Mouse (Mus musculus) testis, adult 2 months (tissue): ENCODE measurements around the gene Stpg3. TPM values are rescaled to one million over a fixed set of nuclear protein-coding genes. Genes with fewer than 3 reads are reported as not detected.

ENCODE experiments used
- H3K27ac ChIP-seq: fragments of 200-500 bp; 2 replicates; pipeline ENCODE4 v1.5.1; 2012; ENCODE audit warnings: low read depth, low read length; ENCODE audit not compliant: control insufficient read depth, insufficient read depth
- H3K27me3 ChIP-seq: fragments of 200-500 bp; 2 replicates; pipeline ENCODE4 v1.6.1; 2012; ENCODE audit warnings: mild to moderate bottlenecking, low read length, moderate library complexity; ENCODE audit not compliant: control insufficient read depth, insufficient read depth
- H3K36me3 ChIP-seq: fragments of 200-500 bp; 2 replicates; pipeline ENCODE4 v1.6.1; 2012; ENCODE audit warnings: mild to moderate bottlenecking, low read length; ENCODE audit not compliant: control insufficient read depth, insufficient read depth
- H3K4me1 ChIP-seq: fragments of 200-500 bp; 2 replicates; pipeline ENCODE4 v1.6.1; 2012; ENCODE audit warnings: low read length; ENCODE audit not compliant: control insufficient read depth, insufficient read depth
- H3K4me3 ChIP-seq: fragments of 200-500 bp; 2 replicates; pipeline ENCODE4 v1.5.1; 2012; ENCODE audit warnings: low read depth, mild to moderate bottlenecking, low read length, moderate library complexity, mixed read lengths; ENCODE audit not compliant: control insufficient read depth
- CTCF ChIP-seq: fragments of 200-500 bp; IDR thresholded peaks from 2 replicates; pipeline ENCODE4 v1.5.1; 2012; ENCODE audit warnings: low read depth, mild to moderate bottlenecking, inconsistent platforms, low read length, moderate library complexity; ENCODE audit not compliant: control insufficient read depth, insufficient read depth, insufficient replicate concordance
- POLR2A ChIP-seq: fragments of 200-500 bp; IDR thresholded peaks from 2 replicates; pipeline ENCODE4 v1.6.1; 2012; ENCODE audit warnings: low read depth, mild to moderate bottlenecking, inconsistent platforms, low read length, moderate library complexity; ENCODE audit not compliant: control insufficient read depth
- polyA plus RNA-seq: library from polyadenylated mRNA; depleted of rRNA; stranded (reverse); fragments of >200 nt; gene quantifications from 2 replicates; pipeline ENCODE4 v1.2.3, GENCODE M21; 2012

The Stpg3 gene
- polyA plus RNA-seq, 1 experiment: 247 TPM

DNA sequence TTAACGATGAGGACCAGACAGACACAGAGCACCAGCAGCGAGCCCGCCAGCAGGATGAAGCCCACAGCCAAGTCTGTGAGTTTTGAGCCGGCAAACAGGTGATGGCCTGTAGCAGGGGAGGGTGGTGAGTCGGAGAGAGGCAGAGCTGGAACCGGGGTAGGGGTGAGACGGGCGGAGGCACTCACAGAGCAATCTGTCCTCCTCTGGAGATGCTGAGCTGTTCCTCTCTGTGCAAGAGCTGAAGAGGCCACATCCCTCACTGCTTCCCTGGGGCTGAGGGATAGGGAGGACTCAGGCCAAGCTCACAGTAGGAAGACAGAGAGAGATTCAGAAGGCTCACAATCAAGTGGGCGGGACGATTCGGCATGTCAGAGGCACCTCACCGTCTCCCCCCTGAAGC lies 16.6 kb upstream of the Stpg3 start:
- Histone ChIP-seq H3K4me1 (peaks cover 2% of the 10 kb centered on the region; the same call in 1 of the 2 replicates), H3K4me3 (no peak overlapping the region), H3K27ac (no peak overlapping the region), H3K27me3 (no peaks in the 10 kb centered on the region), H3K36me3 (no peaks in the 10 kb centered on the region)
- TF ChIP-seq POLR2A (no peak), CTCF (no peak)

DNA sequence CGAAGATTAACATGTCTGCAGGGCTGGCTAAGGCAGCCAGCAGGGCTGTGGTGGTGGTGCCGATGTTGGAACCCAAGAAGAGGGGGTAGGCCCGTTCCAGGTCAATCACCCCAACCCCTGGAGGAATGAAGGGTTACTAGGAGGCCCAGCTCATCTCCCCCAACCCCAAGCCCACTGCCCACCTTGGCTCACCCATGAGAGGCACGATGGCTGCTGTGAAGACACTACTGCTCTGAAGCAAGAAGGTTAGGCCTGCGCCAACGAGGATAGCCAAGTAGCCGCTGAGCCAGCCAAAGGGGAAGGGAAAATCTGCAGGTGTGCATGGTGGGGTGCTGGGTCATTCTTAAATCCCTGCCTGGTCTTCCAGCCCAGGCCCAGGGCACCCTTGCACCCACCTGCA lies 16.1 kb upstream of the Stpg3 start:
- Histone ChIP-seq H3K4me1 (peaks cover 2% of the 10 kb centered on the region; the same call in 1 of the 2 replicates), H3K36me3 (no peaks in the 10 kb centered on the region), H3K27ac (no peak overlapping the region), H3K4me3 (no peak overlapping the region), H3K27me3 (no peaks in the 10 kb centered on the region)
- no peak for TF ChIP-seq POLR2A
- no peak for TF ChIP-seq CTCF

DNA sequence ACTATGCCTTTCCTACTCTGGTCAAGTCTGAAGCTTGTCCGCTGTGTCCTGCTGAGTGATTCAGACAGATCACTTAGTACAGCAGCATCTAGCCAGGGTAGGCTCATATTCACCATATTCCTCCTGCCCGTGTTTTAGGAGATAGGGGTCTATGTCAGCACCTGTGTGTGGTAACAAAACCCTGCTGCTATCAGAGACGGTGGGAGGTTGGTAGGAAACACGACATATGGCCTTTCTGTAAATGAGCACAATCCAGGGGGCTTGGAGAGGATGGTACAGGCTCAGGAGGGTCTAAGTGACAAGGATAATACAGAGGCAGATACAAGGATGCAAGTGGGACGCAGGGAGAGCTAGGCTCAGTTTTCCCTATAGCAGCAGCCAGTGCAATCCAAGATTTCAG lies 15.1 kb upstream of the Stpg3 start:
- no peaks in the 10 kb centered on the region for H3K36me3 ChIP-seq
- H3K4me3 ChIP-seq: no peak overlapping the region
- no peaks in the 10 kb centered on the region for H3K27me3 ChIP-seq
- no peak overlapping the region for H3K27ac ChIP-seq
- TF ChIP-seq POLR2A (no peak), CTCF (no peak)
- peaks cover 2% of the 10 kb centered on the region; the same call in 1 of the 2 replicates for H3K4me1 ChIP-seq

DNA sequence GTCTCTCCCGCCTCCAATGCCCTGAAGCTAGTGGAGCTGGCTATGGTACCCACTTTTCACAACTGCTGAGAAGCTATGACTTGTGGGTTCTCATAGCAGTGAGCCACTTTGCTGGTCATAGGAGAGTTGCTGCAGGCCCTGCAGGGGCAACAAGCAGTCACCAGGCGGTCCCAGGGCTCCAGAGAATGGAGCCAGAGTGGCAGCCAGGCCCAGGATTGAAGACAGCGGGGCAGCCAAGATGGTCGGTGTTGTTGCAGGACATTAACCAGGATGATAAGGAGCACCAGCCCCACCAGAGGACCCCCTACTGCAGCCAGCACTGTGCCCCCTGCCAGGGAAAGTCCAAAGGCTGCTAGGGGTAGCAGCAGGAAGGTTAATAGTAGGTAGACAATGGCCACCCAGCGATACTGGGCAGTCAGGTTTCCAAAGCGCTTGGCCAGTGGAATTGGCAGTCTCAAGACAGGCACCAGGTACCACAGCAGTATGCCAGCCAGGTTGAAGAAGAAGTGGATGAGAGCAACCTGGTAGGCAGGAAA lies 14.6 kb upstream of the Stpg3 start:
- TF ChIP-seq POLR2A (no peak), CTCF (no peak)
- Histone ChIP-seq H3K4me3 (no peak overlapping the region), H3K36me3 (no peaks in the 10 kb centered on the region), H3K27ac (no peak overlapping the region), H3K27me3 (no peaks in the 10 kb centered on the region), H3K4me1 (peaks cover 2% of the 10 kb centered on the region; the same call in 1 of the 2 replicates)

DNA sequence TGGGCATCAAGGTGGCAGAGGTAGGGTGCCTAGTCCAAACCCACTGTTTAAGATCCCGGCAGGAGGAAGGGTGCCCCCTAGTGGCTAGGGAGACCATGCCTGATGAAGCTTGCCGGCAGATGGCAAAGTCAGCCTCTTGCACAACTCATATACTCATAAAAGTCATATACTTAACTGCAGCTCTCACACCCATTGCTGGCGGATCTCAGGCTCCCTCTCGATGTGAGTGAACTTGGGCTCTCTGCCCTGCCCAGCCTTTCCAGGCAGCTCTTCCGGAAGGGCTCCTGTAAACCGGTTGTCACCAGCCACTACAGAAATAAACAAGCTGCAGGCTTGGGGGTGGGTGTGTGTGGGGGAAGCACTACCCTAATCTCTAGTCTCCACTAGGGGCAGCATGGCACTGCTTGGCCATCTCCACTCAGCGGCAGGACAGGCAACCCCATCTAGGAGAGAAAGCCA lies 14.0 kb upstream of the Stpg3 start:
- Histone ChIP-seq H3K36me3 (no peaks in the 10 kb centered on the region), H3K4me1 (peaks cover 4% of the 10 kb centered on the region; the same call in 1 of the 2 replicates), H3K27ac (no peak overlapping the region), H3K27me3 (no peaks in the 10 kb centered on the region), H3K4me3 (no peak overlapping the region)
- TF ChIP-seq POLR2A: no peak
- peak; percentile 84; the same call in 1 of the 2 replicates for TF ChIP-seq CTCF

DNA sequence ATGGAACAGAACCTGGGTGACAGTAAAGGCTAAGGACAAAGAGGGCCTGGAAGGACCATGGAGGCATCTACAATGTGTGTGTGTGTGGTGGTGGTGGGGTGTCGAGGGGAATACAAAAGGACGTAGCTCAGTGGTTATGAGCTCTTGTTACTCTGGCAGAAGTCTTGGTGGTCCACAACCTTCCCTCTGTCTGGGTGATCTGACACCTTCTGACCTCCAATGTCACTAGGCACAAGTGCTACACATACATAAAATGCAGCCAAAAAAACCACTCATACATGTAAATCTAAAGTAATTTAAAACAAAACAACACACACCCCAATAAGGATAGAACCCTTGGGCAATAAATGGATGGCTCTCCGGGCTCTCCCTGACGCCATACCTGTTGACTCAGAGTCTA lies 13.0 kb upstream of the Stpg3 start:
- peaks cover 4% of the 10 kb centered on the region; the same call in 1 of the 2 replicates for H3K4me1 ChIP-seq
- no peak overlapping the region for H3K4me3 ChIP-seq
- TF ChIP-seq POLR2A: no peak
- no peak for TF ChIP-seq CTCF
- no peaks in the 10 kb centered on the region for H3K36me3 ChIP-seq
- H3K27ac ChIP-seq: no peak overlapping the region
- H3K27me3 ChIP-seq: no peaks in the 10 kb centered on the region

DNA sequence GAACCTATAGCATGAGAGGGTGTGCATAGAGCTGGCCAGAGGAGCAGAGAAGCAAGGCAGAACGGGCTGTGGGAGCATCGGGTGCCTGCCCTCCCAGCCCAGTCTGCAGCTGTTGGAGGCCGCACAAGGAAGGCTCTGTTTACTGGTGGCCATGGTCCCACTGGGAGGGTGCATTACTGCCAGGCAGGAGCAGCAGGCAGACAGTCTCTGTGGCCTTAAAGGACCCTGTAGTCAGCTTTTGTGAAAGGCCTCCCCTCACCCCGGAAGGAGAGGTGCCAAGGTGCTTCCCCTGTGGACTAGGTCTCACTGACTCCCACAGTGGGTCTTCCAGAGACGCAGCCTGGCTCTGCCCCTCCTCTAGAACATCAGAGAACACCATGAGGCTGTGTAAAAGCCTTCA lies 12.4 kb upstream of the Stpg3 start:
- Histone ChIP-seq H3K27me3 (no peaks in the 10 kb centered on the region), H3K27ac (no peak overlapping the region), H3K4me1 (peaks cover 4% of the 10 kb centered on the region; the same call in 1 of the 2 replicates), H3K36me3 (no peaks in the 10 kb centered on the region), H3K4me3 (no peak overlapping the region)
- TF ChIP-seq CTCF (no peak), POLR2A (no peak)
